In genomic region chr9:83315941-83316817, GRCm38 (mm10) we compare ENCODE assay signal across 9 mouse cellular contexts.
DNase-seq lines count a peak whose midpoint lies in the region; ATAC-seq lines count a peak whose summit lies in the region.
"Had no signal": no experiment of that assay in that cellular context is flagged by ENCODE, and none has a peak within 500 bp of the region (broad histone marks: within the 10 kb centered on the region; RNA-seq: fewer than 3 reads in every experiment).

No protein-coding gene starts in this region.

- peak; percentile 87 for ATAC-seq in hindbrain, embryonic 13.5 days (ENCODE audit: low FRiP score)
- ATAC-seq in hindbrain, embryonic 11.5 days (ENCODE audit: low FRiP score), result no peak

- 54% methylated on average over 10 of the region's 10 CpGs for WGBS in hindbrain, embryonic 13.5 days
- 74% methylated on average over 10 of the region's 10 CpGs for WGBS in hindbrain, embryonic 11.5 days

- H3K4me2 ChIP-seq in hindbrain, embryonic 13.5 days, result 0 out of 2 replicates have a peak overlapping the region, but pooled peaks have one; percentile 8
- H3K4me2 ChIP-seq in hindbrain, embryonic 11.5 days (replicated peaks; ENCODE audit: low read depth, low read length), result no peak overlapping the region

- H3K4me3 ChIP-seq in hindbrain, embryonic 13.5 days, result no peak overlapping the region
- no peak overlapping the region for H3K4me3 ChIP-seq in hindbrain, embryonic 11.5 days (ENCODE audit: low read depth, low read length)
- H3K4me3 ChIP-seq: megakaryocyte, embryonic 14.5 days had no signal

- no peaks in the 10 kb centered on the region for H3K36me3 ChIP-seq in hindbrain, embryonic 13.5 days
- no peaks in the 10 kb centered on the region for H3K36me3 ChIP-seq in hindbrain, embryonic 11.5 days (ENCODE audit: control insufficient read depth, insufficient read depth, low read length)

- no peak for DNase-seq in hindbrain, embryonic 11.5 days (ENCODE audit: low spot score)
- peak; percentile 14 for DNase-seq in cerebellum, adult 11 months
- peak; percentile 25 for DNase-seq in gastrocnemius, postnatal 10 days
- peak; percentile 74 for DNase-seq in left cerebral cortex, postnatal 4 days
- DNase-seq in thymus, postnatal 10 days (ENCODE audit: low spot score in 2 of 2), result no peak
- DNase-seq in spleen, adult 12 weeks (ENCODE audit: low spot score), result no peak
- DNase-seq in embryo, embryonic 11 days, result no peak

- no peak overlapping the region for H3K9ac ChIP-seq in hindbrain, embryonic 13.5 days
- H3K9ac ChIP-seq in hindbrain, embryonic 11.5 days (ENCODE audit: low read depth, low read length), result no peak overlapping the region

- H3K27me3 ChIP-seq in hindbrain, embryonic 13.5 days, result no peaks in the 10 kb centered on the region
- no peaks in the 10 kb centered on the region for H3K27me3 ChIP-seq in hindbrain, embryonic 11.5 days (ENCODE audit: control insufficient read depth, insufficient read depth, low read length)
- H3K27me3 ChIP-seq: megakaryocyte, embryonic 14.5 days had no signal

- intact Hi-C loops in left cerebral cortex, postnatal 4 days (cut with DNase I), result no loop called here

- H3K27ac ChIP-seq in hindbrain, embryonic 13.5 days, result no peak overlapping the region
- no peak overlapping the region for H3K27ac ChIP-seq in hindbrain, embryonic 11.5 days (ENCODE audit: low read depth, low read length)

- peaks cover 15% of the 10 kb centered on the region for H3K4me1 ChIP-seq in hindbrain, embryonic 13.5 days (replicated peaks)
- H3K4me1 ChIP-seq in hindbrain, embryonic 11.5 days (replicated peaks; ENCODE audit: control insufficient read depth, insufficient read depth, low read length), result no peaks in the 10 kb centered on the region

- no peaks in the 10 kb centered on the region for H3K9me3 ChIP-seq in hindbrain, embryonic 13.5 days
- no peaks in the 10 kb centered on the region for H3K9me3 ChIP-seq in hindbrain, embryonic 11.5 days (ENCODE audit: control insufficient read depth, low read length)
- H3K9me3 ChIP-seq: megakaryocyte, embryonic 14.5 days had no signal

Comparison
In these comparisons a context has a peak if more than half of its experiments do, and no peak if none do; other contexts are left out.
1. DNase-seq: peak in cerebellum, adult 11 months (single experiment), gastrocnemius, postnatal 10 days (single experiment) and left cerebral cortex, postnatal 4 days (single experiment); none in hindbrain, embryonic 11.5 days (single experiment), thymus, postnatal 10 days (0 of 2), spleen, adult 12 weeks (single experiment) and embryo, embryonic 11 days (single experiment).